Mouse (Mus musculus) midbrain, embryonic 14.5 days (tissue): ENCODE measurements around the gene Fam149b. TPM values are rescaled to one million over a fixed set of nuclear protein-coding genes. Genes with fewer than 3 reads are reported as not detected.

ENCODE experiments used
- ATAC-seq: fragments of 200-750 bp; cut with Nextera tagmentation; 2 replicates; pipeline ENCODE4 v1.8.0; 2017; ENCODE audit warnings: moderate number of reproducible peaks, moderate library complexity; ENCODE audit not compliant: low FRiP score, low TSS enrichment
- DNase-seq: peaks from one replicate; pipeline ENCODE4 v3.0.0-alpha.2; 2015
- H3K27ac ChIP-seq: fragments of 300-500 bp; sonication (generic); replicated peaks from 2 replicates; pipeline ENCODE4 v1.5.1; 2014; ENCODE audit warnings: mild to moderate bottlenecking, low read depth, low read length, moderate library complexity
- H3K27me3 ChIP-seq: fragments of 300-500 bp; sonication (generic); 2 replicates; pipeline ENCODE4 v1.6.1; 2014; ENCODE audit warnings: low read length, control low read depth, mixed read lengths; ENCODE audit not compliant: control insufficient read depth, insufficient read depth
- H3K36me3 ChIP-seq: fragments of 300-500 bp; sonication (generic); 2 replicates; pipeline ENCODE4 v1.6.1; 2014; ENCODE audit warnings: low read length, control low read depth; ENCODE audit not compliant: control insufficient read depth, insufficient read depth
- H3K4me1 ChIP-seq: fragments of 300-500 bp; sonication (generic); 2 replicates; pipeline ENCODE4 v1.6.1; 2014; ENCODE audit warnings: mild to moderate bottlenecking, antibody characterized with exemption, low read length, control low read depth; ENCODE audit not compliant: control insufficient read depth, insufficient read depth
- H3K4me2 ChIP-seq: fragments of 300-500 bp; sonication (generic); 2 replicates; pipeline ENCODE4 v1.6.1; 2014; ENCODE audit warnings: mild to moderate bottlenecking, low read length, moderate library complexity
- H3K4me3 ChIP-seq: fragments of 300-500 bp; sonication (generic); replicated peaks from 2 replicates; pipeline ENCODE4 v1.5.1; 2014; ENCODE audit warnings: low read depth, low read length
- H3K9ac ChIP-seq: fragments of 300-500 bp; sonication (generic); replicated peaks from 2 replicates; pipeline ENCODE4 v1.6.1; 2014; ENCODE audit warnings: mild to moderate bottlenecking, low read length, moderate library complexity
- H3K9me3 ChIP-seq: fragments of 300-500 bp; sonication (generic); 2 replicates; pipeline ENCODE4 v1.6.1; 2016; ENCODE audit warnings: low read length, control low read depth, mixed read lengths; ENCODE audit not compliant: control insufficient read depth
- WGBS: fragments of 180-500 bp; shearing (Covaris S2); extraction: QIAGEN DNeasy Blood & Tissue Kit; methylation state at CpG from one replicate; pipeline ENCODE4 v1.1.7; 2014; 5-methylcytosine and 5-hydroxymethylcytosine counted together
- polyA plus RNA-seq: library from polyadenylated mRNA; unstranded; fragments of >200 nt; fragmentation: Nextera tagmentation; extraction: Ambion mirVana; gene quantifications from 2 replicates; pipeline ENCODE4 v1.2.1, GENCODE M21; 2014

Gene Fam149b
- polyA plus RNA-seq, 1 experiment from 2014 or later = 46.6 TPM

- Histone ChIP-seq H3K4me1 (no peaks in the 10 kb centered on the region), H3K9me3 (no peaks in the 10 kb centered on the region), H3K36me3 (peaks cover 45% of the 10 kb centered on the region), H3K9ac (no peak overlapping the region), H3K27me3 (no peaks in the 10 kb centered on the region), H3K27ac (no peak overlapping the region), H3K4me2 (no peak overlapping the region), H3K4me3 (no peak overlapping the region)
- ATAC-seq = no peak
- 86% methylated on average over 7 of the region's 7 CpGs for WGBS
- DNase-seq = no peak
These were observed 7.1 kb upstream of the Fam149b start for GRCm38 (mm10) chr14:20340866-20341265.

DNA sequence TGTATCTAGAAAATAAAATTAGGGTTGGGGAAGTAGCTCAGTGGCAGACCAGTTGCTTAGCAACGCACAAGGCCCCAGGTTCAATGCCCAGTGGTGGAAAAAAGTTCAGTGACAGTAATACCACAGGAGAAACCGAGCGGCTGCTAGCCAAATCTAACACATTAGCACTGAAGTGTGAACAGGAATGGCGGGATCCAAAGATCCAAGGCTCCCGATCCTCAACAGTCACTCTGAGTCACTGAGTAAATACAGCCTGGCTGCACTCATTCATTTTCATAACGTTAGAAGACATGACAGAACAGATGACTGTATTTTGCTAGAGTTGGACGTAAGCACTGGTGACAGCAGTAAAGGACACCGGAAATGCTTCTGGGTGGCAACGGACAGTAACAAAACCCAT is 2.1 kb upstream of the Fam149b start:
- Histone ChIP-seq H3K9ac (no peak overlapping the region), H3K4me3 (no peak overlapping the region), H3K27ac (no peak overlapping the region), H3K27me3 (no peaks in the 10 kb centered on the region), H3K9me3 (no peaks in the 10 kb centered on the region), H3K36me3 (peaks cover 28% of the 10 kb centered on the region), H3K4me2 (no peak overlapping the region), H3K4me1 (peaks cover 18% of the 10 kb centered on the region)
- WGBS = 92% methylated on average over 9 of the region's 9 CpGs
- ATAC-seq (no peak), DNase-seq (no peak)

GRCm38 (mm10) chr14:20347441-20347990 is 446 bp upstream of the Fam149b start:
- H3K27ac ChIP-seq = peak overlapping the region; percentile 95
- peak overlapping the region; percentile 88 for H3K4me2 ChIP-seq
- ATAC-seq (peak; percentile 78), DNase-seq (no peak)
- no peaks in the 10 kb centered on the region for H3K9me3 ChIP-seq
- no peaks in the 10 kb centered on the region for H3K27me3 ChIP-seq
- H3K4me3 ChIP-seq = peak overlapping the region; percentile 90
- H3K36me3 ChIP-seq = peaks cover 28% of the 10 kb centered on the region
- H3K9ac ChIP-seq = peak overlapping the region; percentile 70
- 4% methylated on average over 15 of the region's 15 CpGs for WGBS
- peaks cover 18% of the 10 kb centered on the region for H3K4me1 ChIP-seq

DNA sequence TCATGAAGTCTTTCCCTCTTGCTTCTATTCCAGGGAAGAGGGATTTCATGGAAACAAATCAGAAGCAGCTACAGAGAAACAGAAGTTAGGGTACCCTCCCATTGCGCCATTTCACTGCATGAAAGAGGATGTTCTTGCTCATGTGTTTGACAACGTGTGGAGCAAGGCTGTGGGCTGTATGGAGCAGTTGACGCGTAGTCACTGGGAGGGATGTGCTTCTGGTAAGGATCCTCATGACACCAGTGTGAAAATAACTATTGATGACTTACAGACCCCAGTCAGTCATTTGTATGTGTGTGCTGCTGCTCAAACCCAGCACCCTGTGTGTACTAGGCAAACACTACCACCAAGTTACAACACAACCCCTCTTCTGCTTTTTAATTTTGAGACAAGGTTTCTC is 15.3 kb downstream of the Fam149b start:
- DNase-seq = no peak
- 94% methylated on average over 4 of the region's 4 CpGs for WGBS

GRCm38 (mm10) chr14:20368271-20368670 is 20.3 kb downstream of the Fam149b start:
- no peak overlapping the region for H3K9ac ChIP-seq
- no peak for DNase-seq
- H3K4me1 ChIP-seq = no peaks in the 10 kb centered on the region
- WGBS = 93% methylated on average over 3 of the region's 3 CpGs
- H3K27me3 ChIP-seq = no peaks in the 10 kb centered on the region
- H3K4me2 ChIP-seq = no peak overlapping the region
- H3K4me3 ChIP-seq = no peak overlapping the region
- ATAC-seq = no peak
- H3K27ac ChIP-seq = no peak overlapping the region
- no peaks in the 10 kb centered on the region for H3K9me3 ChIP-seq
- peaks cover 66% of the 10 kb centered on the region for H3K36me3 ChIP-seq

More for the DNA sequence above, 15.3 kb downstream of the Fam149b start:
- Histone ChIP-seq H3K9me3 (no peaks in the 10 kb centered on the region), H3K27ac (no peak overlapping the region), H3K27me3 (no peaks in the 10 kb centered on the region), H3K4me3 (no peak overlapping the region), H3K36me3 (peaks cover 88% of the 10 kb centered on the region), H3K9ac (no peak overlapping the region), H3K4me2 (no peak overlapping the region), H3K4me1 (no peaks in the 10 kb centered on the region)
- ATAC-seq = no peak

GRCm38 (mm10) chr14:20370798-20371197 is 22.8 kb downstream of the Fam149b start:
- Histone ChIP-seq H3K27ac (no peak overlapping the region), H3K36me3 (peaks cover 64% of the 10 kb centered on the region), H3K9me3 (no peaks in the 10 kb centered on the region), H3K4me1 (no peaks in the 10 kb centered on the region), H3K4me3 (no peak overlapping the region), H3K27me3 (no peaks in the 10 kb centered on the region), H3K4me2 (no peak overlapping the region), H3K9ac (no peak overlapping the region)
- DNase-seq (no peak), ATAC-seq (no peak)
- 90% methylated on average over 7 of the region's 7 CpGs for WGBS

GRCm38 (mm10) chr14:20371854-20372253 is 23.9 kb downstream of the Fam149b start:
- Histone ChIP-seq H3K4me2 (no peak overlapping the region), H3K27me3 (no peaks in the 10 kb centered on the region), H3K4me3 (no peak overlapping the region), H3K27ac (no peak overlapping the region), H3K36me3 (peaks cover 65% of the 10 kb centered on the region), H3K9me3 (no peaks in the 10 kb centered on the region), H3K9ac (no peak overlapping the region), H3K4me1 (no peaks in the 10 kb centered on the region)
- DNase-seq (no peak), ATAC-seq (no peak)
- 98% methylated on average over 1 of the region's 1 CpGs for WGBS

- H3K9me3 ChIP-seq = no peaks in the 10 kb centered on the region
- no peak overlapping the region for H3K4me2 ChIP-seq
- H3K9ac ChIP-seq = no peak overlapping the region
- WGBS = 88% methylated on average over 4 of the region's 4 CpGs
- DNase-seq = no peak
- H3K4me1 ChIP-seq = no peaks in the 10 kb centered on the region
- no peak for ATAC-seq
- H3K36me3 ChIP-seq = peaks cover 78% of the 10 kb centered on the region
- no peak overlapping the region for H3K27ac ChIP-seq
- no peak overlapping the region for H3K4me3 ChIP-seq
- H3K27me3 ChIP-seq = no peaks in the 10 kb centered on the region
These were observed 29.2 kb downstream of the Fam149b start for GRCm38 (mm10) chr14:20377112-20377521.

DNA sequence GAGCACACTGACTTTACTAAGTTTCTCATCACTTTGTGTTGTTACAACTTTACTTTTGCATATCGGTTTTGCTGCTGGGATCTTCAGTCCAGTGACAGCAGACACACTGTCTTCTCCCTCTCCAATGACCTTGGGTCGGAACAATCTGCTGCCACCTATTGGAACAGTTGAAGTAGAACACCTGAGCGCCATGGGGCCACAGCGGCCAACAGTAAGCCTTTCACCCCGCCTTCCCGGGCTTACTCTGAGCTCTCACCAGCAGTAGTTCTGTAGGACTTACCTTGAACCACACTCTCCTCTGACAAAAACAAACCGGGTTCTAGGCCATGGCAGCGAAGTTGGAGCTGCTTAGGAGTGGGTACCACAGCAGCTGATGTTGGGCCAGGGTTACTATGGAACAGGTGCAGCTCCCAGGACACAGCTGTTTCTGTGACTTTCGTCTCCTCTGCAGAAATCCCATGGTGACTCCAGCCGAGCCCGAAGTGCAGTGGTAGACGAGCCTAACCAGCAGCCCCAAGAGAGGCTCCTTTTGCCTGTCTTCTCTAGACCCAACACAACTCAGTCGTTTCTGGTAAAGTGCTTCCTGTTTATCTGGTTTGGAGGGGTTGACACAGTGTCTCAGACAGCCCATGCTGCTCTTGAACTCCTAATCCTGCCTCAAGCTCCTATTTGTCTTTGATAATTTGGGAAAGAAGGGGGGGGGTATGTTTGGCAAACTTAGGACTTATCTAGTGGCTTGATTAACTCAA is 30.5 kb downstream of the Fam149b start:
- H3K27ac ChIP-seq = no peak overlapping the region
- DNase-seq (peak; percentile 63), ATAC-seq (no peak)
- H3K4me2 ChIP-seq = no peak overlapping the region
- no peak overlapping the region for H3K9ac ChIP-seq
- H3K27me3 ChIP-seq = no peaks in the 10 kb centered on the region
- 48% methylated on average over 13 of the region's 13 CpGs for WGBS
- no peaks in the 10 kb centered on the region for H3K4me1 ChIP-seq
- H3K4me3 ChIP-seq = no peak overlapping the region
- peaks cover 78% of the 10 kb centered on the region for H3K36me3 ChIP-seq
- H3K9me3 ChIP-seq = no peaks in the 10 kb centered on the region
